Comparison of ENCODE assay signal across 23 mouse cellular contexts in the genomic region with DNA sequence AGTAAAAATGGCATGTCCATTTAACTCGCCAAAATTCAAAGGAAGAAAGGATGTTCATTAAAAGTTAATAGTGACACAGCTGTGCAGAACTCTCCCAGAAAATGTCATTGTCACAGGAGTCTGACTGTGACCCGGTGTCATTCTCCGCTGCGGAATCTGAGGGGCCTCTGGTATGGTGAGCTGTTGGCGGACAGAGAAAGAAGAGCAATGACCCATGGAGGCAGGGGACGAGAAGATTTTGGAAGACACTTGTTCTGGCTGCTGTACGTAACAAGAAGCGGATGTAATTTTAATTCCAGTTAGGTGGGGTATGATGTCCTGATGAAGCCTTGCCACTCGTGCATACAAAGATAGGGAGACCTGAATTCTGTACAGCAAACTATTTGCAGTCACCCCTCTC.
A peak's percentile ranks its signal among the peaks of the same experiment; 100 is the strongest.
DNase-seq lines count a peak whose midpoint lies in the region; ATAC-seq lines count a peak whose summit lies in the region.
"Had no signal": no experiment of that assay in that cellular context is flagged by ENCODE, and none has a peak within 500 bp of the region (broad histone marks: within the 10 kb centered on the region; RNA-seq: fewer than 3 reads in every experiment).

No protein-coding gene starts in this region.

- ATAC-seq in forebrain, embryonic 14.5 days: no peak
- ATAC-seq: inflammation-experienced regulatory T-cells, adult 6 months; midbrain, embryonic 13.5 days had no signal

- H3K27ac ChIP-seq in forebrain, embryonic 14.5 days (ENCODE audit: low read depth, low read length): peak overlapping the region; percentile 36; the same call in 1 of the 2 replicates
- no peak overlapping the region for H3K27ac ChIP-seq in forebrain, embryonic 10.5 days
- H3K27ac ChIP-seq: hindbrain, embryonic 10.5 days; left cerebral cortex, adult 2 months; liver, embryonic 15.5 days; lung, embryonic 15.5 days had no signal

- WGBS in forebrain, embryonic 14.5 days: 63% methylated on average over 9 of the region's 9 CpGs
- WGBS in forebrain, embryonic 10.5 days: 64% methylated on average over 9 of the region's 9 CpGs

- no peaks in the 10 kb centered on the region for H3K4me1 ChIP-seq in forebrain, embryonic 14.5 days (ENCODE audit: control insufficient read depth, insufficient read depth, low read length)
- peaks cover 28% of the 10 kb centered on the region for H3K4me1 ChIP-seq in forebrain, embryonic 10.5 days
- H3K4me1 ChIP-seq: liver, embryonic 15.5 days; megakaryocyte, embryonic 14.5 days had no signal

- H3K27me3 ChIP-seq in forebrain, embryonic 14.5 days (replicated peaks; ENCODE audit: control insufficient read depth, insufficient read depth, low read length): no peaks in the 10 kb centered on the region
- 0 out of 2 replicates have a peak, but pooled peaks cover 9% of the 10 kb centered on the region for H3K27me3 ChIP-seq in forebrain, embryonic 10.5 days (ENCODE audit: poor library complexity, severe bottlenecking)
- H3K27me3 ChIP-seq: liver, embryonic 15.5 days; lung, embryonic 15.5 days; megakaryocyte, embryonic 14.5 days; midbrain, embryonic 13.5 days had no signal

- H3K36me3 ChIP-seq in forebrain, embryonic 14.5 days (ENCODE audit: control insufficient read depth, insufficient read depth, low read length): no peaks in the 10 kb centered on the region
- no peaks in the 10 kb centered on the region for H3K36me3 ChIP-seq in forebrain, embryonic 10.5 days (replicated peaks)
- H3K36me3 ChIP-seq: hindbrain, embryonic 10.5 days; liver, embryonic 15.5 days; lung, embryonic 15.5 days; midbrain, embryonic 13.5 days had no signal

- no peak overlapping the region for H3K4me3 ChIP-seq in forebrain, embryonic 14.5 days (ENCODE audit: low read depth, low read length)
- H3K4me3 ChIP-seq in forebrain, embryonic 10.5 days: no peak overlapping the region
- H3K4me3 ChIP-seq: hindbrain, embryonic 10.5 days; left cerebral cortex, adult 2 months; liver, embryonic 15.5 days; lung, embryonic 15.5 days; megakaryocyte, embryonic 14.5 days; midbrain, embryonic 13.5 days had no signal

- no peak overlapping the region for H3K4me2 ChIP-seq in forebrain, embryonic 14.5 days (ENCODE audit: low read length)
- H3K4me2 ChIP-seq: heart, embryonic 11.5 days; liver, embryonic 15.5 days; lung, embryonic 15.5 days; midbrain, embryonic 13.5 days had no signal

- no peaks in the 10 kb centered on the region for H3K9me3 ChIP-seq in forebrain, embryonic 14.5 days (replicated peaks; ENCODE audit: control insufficient read depth, low read length)
- no peaks in the 10 kb centered on the region for H3K9me3 ChIP-seq in forebrain, embryonic 10.5 days
- H3K9me3 ChIP-seq: hindbrain, embryonic 10.5 days; liver, embryonic 15.5 days; lung, embryonic 15.5 days; megakaryocyte, embryonic 14.5 days; midbrain, embryonic 13.5 days had no signal

- no peak for DNase-seq in forebrain, embryonic 14.5 days (ENCODE audit: low spot score)
- no peak for DNase-seq in forebrain, embryonic 10.5 days (ENCODE audit: extremely low spot score, low spot score)
- peak; percentile 27 for DNase-seq in retina, embryonic 14.5 days (ENCODE audit: low spot score)
- DNase-seq in retina, postnatal 1 day: no peak
- DNase-seq in cerebellum, postnatal 14 days: peak; percentile 44 to 68
- no peak for DNase-seq in adrenal gland, postnatal 10 days
- no peak for DNase-seq in thymus, postnatal 4 days
- DNase-seq: adrenal gland, postnatal 14 days; B cell, adult 2 months; gastrocnemius, postnatal 14 days; heart, adult 11 months; kidney, adult 18-20 months; kidney, postnatal 4 days; lung, postnatal 36 days; thymus, adult 18-20 months had no signal

- H3K9ac ChIP-seq in forebrain, embryonic 14.5 days (ENCODE audit: low read length): no peak overlapping the region
- H3K9ac ChIP-seq: liver, embryonic 15.5 days; lung, embryonic 15.5 days; midbrain, embryonic 13.5 days had no signal

Comparison
In these comparisons a context has a peak if more than half of its experiments do, and no peak if none do; other contexts are left out.
1. DNase-seq: peak in retina, embryonic 14.5 days (single experiment) and cerebellum, postnatal 14 days (2 of 2); none in forebrain, embryonic 14.5 days (single experiment), forebrain, embryonic 10.5 days (single experiment), retina, postnatal 1 day (single experiment), adrenal gland, postnatal 10 days (single experiment) and thymus, postnatal 4 days (single experiment).